Mouse (Mus musculus) liver, postnatal 0 days (tissue): ENCODE data around the gene Insl6. TPM values are rescaled to one million over a fixed set of nuclear protein-coding genes. Genes with fewer than 3 reads are reported as not detected.

Source experiments
- ATAC-seq: fragments of 200-750 bp; cut with Nextera tagmentation; 2 replicates; pipeline ENCODE4 v1.8.0; 2017; ENCODE audit warnings: mild to moderate bottlenecking, moderate library complexity
- DNase-seq: peaks from one replicate; pipeline ENCODE4 v3.0.0-alpha.2; 2016
- H3K27ac ChIP-seq: fragments of 300-500 bp; sonication (generic); 2 replicates; pipeline ENCODE4 v1.5.1; 2014; ENCODE audit warnings: antibody characterized with exemption, moderate library complexity, mild to moderate bottlenecking, low read depth
- H3K27me3 ChIP-seq: fragments of 300-500 bp; sonication (generic); 2 replicates; pipeline ENCODE4 v1.6.1; 2014; ENCODE audit warnings: low read length, control low read depth, mixed read lengths; ENCODE audit not compliant: insufficient read depth
- H3K36me3 ChIP-seq: fragments of 300-500 bp; sonication (generic); replicated peaks from 2 replicates; pipeline ENCODE4 v1.6.1; 2014; ENCODE audit warnings: mild to moderate bottlenecking, control low read depth, low read length, moderate library complexity, mixed read lengths; ENCODE audit not compliant: insufficient read depth
- H3K4me1 ChIP-seq: fragments of 300-500 bp; sonication (generic); 2 replicates; pipeline ENCODE4 v1.6.1; 2014; ENCODE audit warnings: antibody characterized with exemption, mild to moderate bottlenecking, control low read depth; ENCODE audit not compliant: insufficient read depth
- H3K4me2 ChIP-seq: fragments of 300-500 bp; sonication (generic); 2 replicates; pipeline ENCODE4 v1.6.1; 2014; ENCODE audit warnings: low read depth, mild to moderate bottlenecking, low read length, moderate library complexity, mixed read lengths
- H3K4me3 ChIP-seq: fragments of 300-500 bp; sonication (generic); 2 replicates; pipeline ENCODE4 v1.5.1; 2014; ENCODE audit warnings: low read depth, low read length
- H3K9ac ChIP-seq: fragments of 300-500 bp; sonication (generic); replicated peaks from 2 replicates; pipeline ENCODE4 v1.6.1; 2014; ENCODE audit warnings: mild to moderate bottlenecking, moderate library complexity
- H3K9me3 ChIP-seq: fragments of 300-500 bp; sonication (generic); 2 replicates; pipeline ENCODE4 v1.6.1; 2016; ENCODE audit warnings: mild to moderate bottlenecking, control low read depth, low read length, mixed read lengths
- CTCF ChIP-seq: sonication (generic); IDR thresholded peaks from 2 replicates; pipeline ENCODE4 v1.5.1; 2016; ENCODE audit warnings: antibody characterized with exemption, low read depth
- EP300 ChIP-seq: IDR thresholded peaks from 2 replicates; pipeline ENCODE4 v1.6.1; 2016; ENCODE audit warnings: antibody characterized with exemption, low read depth, mild to moderate bottlenecking
- WGBS: fragments of 180-500 bp; shearing (Covaris S2); extraction: QIAGEN DNeasy Blood & Tissue Kit; methylation state at CpG from one replicate; pipeline ENCODE4 v1.1.7; 2014; ENCODE audit not compliant: insufficient replicate concordance; 5-methylcytosine and 5-hydroxymethylcytosine counted together
- polyA plus RNA-seq: library from polyadenylated mRNA; unstranded; fragments of >200 nt; fragmentation: Nextera tagmentation; extraction: Ambion mirVana; gene quantifications from 2 replicates; pipeline ENCODE4 v1.2.1, GENCODE M21; 2015

Insl6 gene
- polyA plus RNA-seq, 1 experiment from 2014 or later, result 1.2 TPM

- no peak overlapping the region for H3K27ac ChIP-seq
- DNase-seq (no peak), ATAC-seq (no peak)
- H3K4me3 ChIP-seq, result no peak overlapping the region
- H3K27me3 ChIP-seq, result peaks cover 6% of the 10 kb centered on the region; the same call in 1 of the 2 replicates
- H3K36me3 ChIP-seq, result no peaks in the 10 kb centered on the region
- 88% methylated on average over 4 of the region's 4 CpGs for WGBS
- no peaks in the 10 kb centered on the region for H3K9me3 ChIP-seq
- H3K4me1 ChIP-seq, result peaks cover 8% of the 10 kb centered on the region
- TF ChIP-seq CTCF (no peak), EP300 (no peak)
- no peak overlapping the region for H3K4me2 ChIP-seq
- H3K9ac ChIP-seq, result no peak overlapping the region
These were observed 1.2 kb upstream of the Insl6 start for GRCm38 (mm10) chr19:29326396-29326795.

- WGBS, result 68% methylated on average over 9 of the region's 9 CpGs
- 0 out of 2 replicates have a peak overlapping the region, but pooled peaks have one; percentile 39 for H3K4me3 ChIP-seq
- no peak for ATAC-seq
These were observed 660 bp upstream of the Insl6 start for GRCm38 (mm10) chr19:29325852-29326180.

GRCm38 (mm10) chr19:29323416-29324049 is 1.6 kb downstream of the Insl6 start:
- no peak for DNase-seq
- ATAC-seq, result no peak
- 59% methylated on average over 8 of the region's 8 CpGs for WGBS
- H3K36me3 ChIP-seq, result no peaks in the 10 kb centered on the region
- no peak overlapping the region for H3K4me3 ChIP-seq
- no peaks in the 10 kb centered on the region for H3K9me3 ChIP-seq
- TF ChIP-seq EP300 (no peak), CTCF (no peak)
- no peak overlapping the region for H3K27ac ChIP-seq
- H3K27me3 ChIP-seq, result peaks cover 6% of the 10 kb centered on the region; the same call in 1 of the 2 replicates
- peaks cover 8% of the 10 kb centered on the region for H3K4me1 ChIP-seq
- H3K4me2 ChIP-seq, result no peak overlapping the region
- no peak overlapping the region for H3K9ac ChIP-seq

More at GRCm38 (mm10) chr19:29325852-29326180, 660 bp upstream of the Insl6 start:
- H3K27me3 ChIP-seq, result peaks cover 6% of the 10 kb centered on the region; the same call in 1 of the 2 replicates
- H3K4me1 ChIP-seq, result peaks cover 8% of the 10 kb centered on the region
- no peak overlapping the region; the same call in 1 of the 2 replicates for H3K9ac ChIP-seq
- no peaks in the 10 kb centered on the region for H3K36me3 ChIP-seq
- DNase-seq, result no peak
- H3K27ac ChIP-seq, result no peak overlapping the region
- no peaks in the 10 kb centered on the region for H3K9me3 ChIP-seq
- TF ChIP-seq CTCF (no peak), EP300 (no peak)
- peak overlapping the region; percentile 72 for H3K4me2 ChIP-seq

DNA sequence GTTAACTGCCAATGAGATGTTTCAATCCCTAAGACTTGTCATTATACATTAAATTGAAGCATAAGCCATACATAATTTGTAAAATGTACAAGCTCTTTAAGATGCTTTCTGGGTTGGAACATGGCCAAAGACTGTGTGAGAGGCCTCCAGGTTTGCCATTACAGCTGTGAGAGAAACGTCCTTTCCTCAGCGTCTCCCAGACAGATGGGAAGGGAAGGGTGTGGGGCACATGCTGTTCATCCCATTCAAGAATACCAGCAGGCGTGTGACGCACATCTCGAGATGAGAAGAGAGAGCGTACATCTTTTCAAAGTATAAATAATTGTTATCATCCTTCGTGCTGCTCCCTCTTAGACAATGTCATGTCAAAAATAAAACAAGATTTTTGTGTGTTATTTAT is 12.5 kb downstream of the Insl6 start:
- WGBS, result 86% methylated on average over 7 of the region's 7 CpGs
- no peak overlapping the region for H3K27ac ChIP-seq
- TF ChIP-seq EP300 (no peak), CTCF (no peak)
- H3K9me3 ChIP-seq, result no peaks in the 10 kb centered on the region
- H3K4me1 ChIP-seq, result no peaks in the 10 kb centered on the region
- no peak overlapping the region for H3K4me3 ChIP-seq
- peaks cover 27% of the 10 kb centered on the region for H3K36me3 ChIP-seq
- ATAC-seq (no peak), DNase-seq (no peak)
- no peak overlapping the region for H3K9ac ChIP-seq
- no peaks in the 10 kb centered on the region for H3K27me3 ChIP-seq
- no peak overlapping the region for H3K4me2 ChIP-seq

- H3K27me3 ChIP-seq, result no peaks in the 10 kb centered on the region
- H3K27ac ChIP-seq, result no peak overlapping the region
- 92% methylated on average over 8 of the region's 8 CpGs for WGBS
- H3K36me3 ChIP-seq, result peaks cover 34% of the 10 kb centered on the region
- H3K4me3 ChIP-seq, result no peak overlapping the region
- H3K4me1 ChIP-seq, result no peaks in the 10 kb centered on the region
- ATAC-seq (no peak), DNase-seq (no peak)
- no peak overlapping the region for H3K4me2 ChIP-seq
- no peaks in the 10 kb centered on the region for H3K9me3 ChIP-seq
- H3K9ac ChIP-seq, result no peak overlapping the region
- TF ChIP-seq CTCF (no peak), EP300 (no peak)
These were observed 13.4 kb downstream of the Insl6 start for GRCm38 (mm10) chr19:29311791-29312190.

- Histone ChIP-seq H3K27ac (no peak overlapping the region), H3K4me1 (no peaks in the 10 kb centered on the region), H3K36me3 (peaks cover 49% of the 10 kb centered on the region), H3K27me3 (no peaks in the 10 kb centered on the region), H3K9me3 (no peaks in the 10 kb centered on the region), H3K9ac (no peak overlapping the region), H3K4me3 (no peak overlapping the region), H3K4me2 (no peak overlapping the region)
- TF ChIP-seq EP300, result no peak
- peak; percentile 38 for TF ChIP-seq CTCF
- no peak for DNase-seq
- no peak for ATAC-seq
These were observed 16.3 kb downstream of the Insl6 start for GRCm38 (mm10) chr19:29308832-29309231.
